Mouse (Mus musculus): ENCODE results near the gene Jazf1. TPM values are rescaled to one million over a fixed set of nuclear protein-coding genes. Genes with fewer than 3 reads are reported as not detected.

The Jazf1 gene
- polyA plus RNA-seq, 1 experiment, result 1.7 TPM

- H3K27ac ChIP-seq (ENCODE audit: insufficient read depth, low read length), result no peak overlapping the region
- H3K4me3 ChIP-seq (ENCODE audit: low read depth, low read length), result no peak overlapping the region
- no peak overlapping the region for H3K9ac ChIP-seq (ENCODE audit: low read depth, poor library complexity, severe bottlenecking)
- no peaks in the 10 kb centered on the region for H3K36me3 ChIP-seq (ENCODE audit: control insufficient read depth, insufficient read depth, low read length, poor library complexity, severe bottlenecking)
- no peak for TF ChIP-seq CTCF (IDR thresholded peaks at IDR 0.05; ENCODE audit: low read depth, low read length)
- TF ChIP-seq EP300 (IDR thresholded peaks at IDR 0.05; ENCODE audit: insufficient read depth, low read depth, low read length), result no peak
- TF ChIP-seq POLR2A (IDR thresholded peaks at IDR 0.05; ENCODE audit: insufficient read depth, low read length), result no peak
- H3K9me3 ChIP-seq (replicated peaks; ENCODE audit: control insufficient read depth, insufficient read depth, low read length, poor library complexity, severe bottlenecking), result 0 out of 2 replicates have a peak, but pooled peaks cover 3% of the 10 kb centered on the region
- no peaks in the 10 kb centered on the region for H3K4me1 ChIP-seq (ENCODE audit: control insufficient read depth, insufficient read depth, low read length)
- H3K27me3 ChIP-seq (ENCODE audit: control insufficient read depth, insufficient read depth, low read length, poor library complexity, severe bottlenecking), result no peaks in the 10 kb centered on the region
Measured at GRCm38 (mm10) chr6:52852404-52853107, 215.9 kb downstream of the Jazf1 start.

- Histone ChIP-seq H3K36me3 (ENCODE audit: control insufficient read depth, insufficient read depth, low read length, poor library complexity, severe bottlenecking) (no peaks in the 10 kb centered on the region), H3K9me3 (replicated peaks; ENCODE audit: control insufficient read depth, insufficient read depth, low read length, poor library complexity, severe bottlenecking) (0 out of 2 replicates have a peak, but pooled peaks cover 3% of the 10 kb centered on the region), H3K4me3 (ENCODE audit: low read depth, low read length) (no peak overlapping the region), H3K9ac (ENCODE audit: low read depth, poor library complexity, severe bottlenecking) (no peak overlapping the region), H3K27me3 (ENCODE audit: control insufficient read depth, insufficient read depth, low read length, poor library complexity, severe bottlenecking) (no peaks in the 10 kb centered on the region), H3K4me1 (ENCODE audit: control insufficient read depth, insufficient read depth, low read length) (no peaks in the 10 kb centered on the region), H3K27ac (ENCODE audit: insufficient read depth, low read length) (no peak overlapping the region)
- TF ChIP-seq CTCF (IDR thresholded peaks at IDR 0.05; ENCODE audit: low read depth, low read length) (no peak), POLR2A (IDR thresholded peaks at IDR 0.05; ENCODE audit: insufficient read depth, low read length) (no peak), EP300 (IDR thresholded peaks at IDR 0.05; ENCODE audit: insufficient read depth, low read depth, low read length) (no peak)
Measured at GRCm38 (mm10) chr6:52851975-52852374, 216.5 kb downstream of the Jazf1 start.

- Histone ChIP-seq H3K4me1 (ENCODE audit: control insufficient read depth, insufficient read depth, low read length) (no peaks in the 10 kb centered on the region), H3K27me3 (ENCODE audit: control insufficient read depth, insufficient read depth, low read length, poor library complexity, severe bottlenecking) (no peaks in the 10 kb centered on the region), H3K36me3 (ENCODE audit: control insufficient read depth, insufficient read depth, low read length, poor library complexity, severe bottlenecking) (no peaks in the 10 kb centered on the region), H3K9ac (ENCODE audit: low read depth, poor library complexity, severe bottlenecking) (no peak overlapping the region), H3K27ac (ENCODE audit: insufficient read depth, low read length) (no peak overlapping the region), H3K9me3 (replicated peaks; ENCODE audit: control insufficient read depth, insufficient read depth, low read length, poor library complexity, severe bottlenecking) (0 out of 2 replicates have a peak, but pooled peaks cover 3% of the 10 kb centered on the region), H3K4me3 (ENCODE audit: low read depth, low read length) (no peak overlapping the region)
- TF ChIP-seq CTCF (IDR thresholded peaks at IDR 0.05; ENCODE audit: low read depth, low read length) (no peak), EP300 (IDR thresholded peaks at IDR 0.05; ENCODE audit: insufficient read depth, low read depth, low read length) (no peak), POLR2A (IDR thresholded peaks at IDR 0.05; ENCODE audit: insufficient read depth, low read length) (no peak)
Measured at GRCm38 (mm10) chr6:52851019-52851418, 217.4 kb downstream of the Jazf1 start.

- TF ChIP-seq CTCF (IDR thresholded peaks at IDR 0.05; ENCODE audit: low read depth, low read length) (no peak), EP300 (IDR thresholded peaks at IDR 0.05; ENCODE audit: insufficient read depth, low read depth, low read length) (no peak), POLR2A (IDR thresholded peaks at IDR 0.05; ENCODE audit: insufficient read depth, low read length) (no peak)
- Histone ChIP-seq H3K36me3 (ENCODE audit: control insufficient read depth, insufficient read depth, low read length, poor library complexity, severe bottlenecking) (no peaks in the 10 kb centered on the region), H3K9me3 (replicated peaks; ENCODE audit: control insufficient read depth, insufficient read depth, low read length, poor library complexity, severe bottlenecking) (0 out of 2 replicates have a peak, but pooled peaks cover 3% of the 10 kb centered on the region), H3K27me3 (ENCODE audit: control insufficient read depth, insufficient read depth, low read length, poor library complexity, severe bottlenecking) (no peaks in the 10 kb centered on the region), H3K4me3 (ENCODE audit: low read depth, low read length) (no peak overlapping the region), H3K4me1 (ENCODE audit: control insufficient read depth, insufficient read depth, low read length) (no peaks in the 10 kb centered on the region), H3K9ac (ENCODE audit: low read depth, poor library complexity, severe bottlenecking) (no peak overlapping the region), H3K27ac (ENCODE audit: insufficient read depth, low read length) (no peak overlapping the region)
Measured at GRCm38 (mm10) chr6:52848199-52848598, 220.2 kb downstream of the Jazf1 start.

GRCm38 (mm10) chr6:52846314-52846713 is 222.1 kb downstream of the Jazf1 start:
- Histone ChIP-seq H3K4me1 (ENCODE audit: control insufficient read depth, insufficient read depth, low read length) (no peaks in the 10 kb centered on the region), H3K27ac (ENCODE audit: insufficient read depth, low read length) (no peak overlapping the region), H3K27me3 (ENCODE audit: control insufficient read depth, insufficient read depth, low read length, poor library complexity, severe bottlenecking) (no peaks in the 10 kb centered on the region), H3K9me3 (replicated peaks; ENCODE audit: control insufficient read depth, insufficient read depth, low read length, poor library complexity, severe bottlenecking) (0 out of 2 replicates have a peak, but pooled peaks cover 3% of the 10 kb centered on the region), H3K36me3 (ENCODE audit: control insufficient read depth, insufficient read depth, low read length, poor library complexity, severe bottlenecking) (no peaks in the 10 kb centered on the region), H3K9ac (ENCODE audit: low read depth, poor library complexity, severe bottlenecking) (no peak overlapping the region), H3K4me3 (ENCODE audit: low read depth, low read length) (no peak overlapping the region)
- TF ChIP-seq EP300 (IDR thresholded peaks at IDR 0.05; ENCODE audit: insufficient read depth, low read depth, low read length) (no peak), CTCF (IDR thresholded peaks at IDR 0.05; ENCODE audit: low read depth, low read length) (no peak), POLR2A (IDR thresholded peaks at IDR 0.05; ENCODE audit: insufficient read depth, low read length) (no peak)

- H3K27me3 ChIP-seq (ENCODE audit: control insufficient read depth, insufficient read depth, low read length, poor library complexity, severe bottlenecking), result no peaks in the 10 kb centered on the region
- H3K36me3 ChIP-seq (ENCODE audit: control insufficient read depth, insufficient read depth, low read length, poor library complexity, severe bottlenecking), result no peaks in the 10 kb centered on the region
- H3K9me3 ChIP-seq (replicated peaks; ENCODE audit: control insufficient read depth, insufficient read depth, low read length, poor library complexity, severe bottlenecking), result no peaks in the 10 kb centered on the region
- no peaks in the 10 kb centered on the region for H3K4me1 ChIP-seq (ENCODE audit: control insufficient read depth, insufficient read depth, low read length)
- TF ChIP-seq EP300 (IDR thresholded peaks at IDR 0.05; ENCODE audit: insufficient read depth, low read depth, low read length) (no peak), POLR2A (IDR thresholded peaks at IDR 0.05; ENCODE audit: insufficient read depth, low read length) (no peak), CTCF (IDR thresholded peaks at IDR 0.05; ENCODE audit: low read depth, low read length) (no peak)
- H3K4me3 ChIP-seq (ENCODE audit: low read depth, low read length), result no peak overlapping the region
- H3K9ac ChIP-seq (ENCODE audit: low read depth, poor library complexity, severe bottlenecking), result no peak overlapping the region
- H3K27ac ChIP-seq (ENCODE audit: insufficient read depth, low read length), result no peak overlapping the region
Measured at GRCm38 (mm10) chr6:52844741-52845140, 223.7 kb downstream of the Jazf1 start.
